Mouse (Mus musculus) embryonic fibroblast, embryonic 13.5 days (primary cell): ENCODE data around the gene Gmeb2.

Experiments
- CTCF ChIP-seq: IDR thresholded peaks from 2 replicates; pipeline ENCODE4 v1.5.1; 2011; ENCODE audit warnings: mild to moderate bottlenecking, control low read depth, low read length, moderate library complexity, borderline replicate concordance; ENCODE audit not compliant: insufficient read depth
- POLR2A ChIP-seq: IDR thresholded peaks from 2 replicates; pipeline ENCODE4 v1.6.1; 2011; ENCODE audit warnings: low read depth, mild to moderate bottlenecking, control low read depth, low read length, moderate library complexity

GRCm38 (mm10) chr2:181273829-181274228 lies 14.0 kb downstream of the Gmeb2 start:
- no peak for TF ChIP-seq CTCF
- no peak for TF ChIP-seq POLR2A
